Mouse (Mus musculus) C3H10T1/2 (cell line): Measurements from ENCODE around the gene 4921536K21Rik. TPM values are rescaled to one million over a fixed set of nuclear protein-coding genes. Genes with fewer than 3 reads are reported as not detected.

Experiments
- polyA plus RNA-seq, 2 experiments: library from polyadenylated mRNA; unstranded; fragments of >200 nt; fragmentation: generic; extraction: Trizol; gene quantifications; one replicate each; pipeline ENCODE4 v1.2.1; 2012; ENCODE audit warnings: missing spikeins in 2 of 2

The 4921536K21Rik gene
- polyA plus RNA-seq: under 1 TPM; 0.04 to 0.05 TPM

GRCm38 (mm10) chr11:3894406-3895281, at the start of gene 4921536K21Rik, which contains the start of gene Dusp18:
4921536K21Rik (minus strand) TSS chr11:3895098.
Dusp18 (plus strand) TSS chr11:3895240.

DNA sequence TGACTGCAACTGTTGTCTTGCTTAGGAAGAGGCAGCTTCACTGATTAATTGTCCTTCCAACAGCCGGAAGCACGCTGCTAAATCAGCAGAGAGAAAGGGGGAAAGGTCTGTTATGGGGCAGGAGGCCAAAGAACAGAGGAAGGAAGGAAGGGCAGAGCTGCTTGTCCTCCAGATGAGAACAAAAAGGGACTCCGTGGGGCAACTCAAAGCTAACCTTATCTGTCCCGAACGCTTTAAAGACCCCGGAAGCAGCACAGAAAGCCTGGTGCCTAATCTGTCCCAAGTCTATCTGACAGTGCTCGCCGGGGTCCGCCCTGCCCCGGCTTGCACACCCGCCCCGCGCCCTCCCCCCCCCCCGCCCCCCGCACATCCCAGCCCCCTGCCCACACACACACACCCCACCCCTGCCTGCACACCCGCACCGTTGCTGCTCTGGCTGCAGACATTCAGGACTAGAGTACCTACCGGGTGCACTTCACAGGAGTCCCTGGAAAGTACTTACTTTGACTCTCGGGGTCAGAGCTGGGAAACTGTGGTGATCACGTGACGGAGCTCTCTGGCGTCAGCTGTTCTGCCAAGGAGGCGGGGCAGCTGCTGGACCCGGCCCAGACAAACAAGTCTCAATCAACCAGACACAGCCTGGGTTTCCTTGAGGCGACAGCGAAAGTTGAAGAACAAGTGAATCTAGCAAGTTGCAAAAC, 36.8 kb upstream of the 4921536K21Rik start, which contains the start of gene Tcn2:
Gene Tcn2, minus strand, starts transcription at position 649 of the 701 bp plus-strand sequence.

GRCm38 (mm10) chr11:3914109-3914840, 19.4 kb upstream of the 4921536K21Rik start, which contains the start of gene Slc35e4:
Slc35e4 (minus strand) TSS chr11:3914664.

DNA sequence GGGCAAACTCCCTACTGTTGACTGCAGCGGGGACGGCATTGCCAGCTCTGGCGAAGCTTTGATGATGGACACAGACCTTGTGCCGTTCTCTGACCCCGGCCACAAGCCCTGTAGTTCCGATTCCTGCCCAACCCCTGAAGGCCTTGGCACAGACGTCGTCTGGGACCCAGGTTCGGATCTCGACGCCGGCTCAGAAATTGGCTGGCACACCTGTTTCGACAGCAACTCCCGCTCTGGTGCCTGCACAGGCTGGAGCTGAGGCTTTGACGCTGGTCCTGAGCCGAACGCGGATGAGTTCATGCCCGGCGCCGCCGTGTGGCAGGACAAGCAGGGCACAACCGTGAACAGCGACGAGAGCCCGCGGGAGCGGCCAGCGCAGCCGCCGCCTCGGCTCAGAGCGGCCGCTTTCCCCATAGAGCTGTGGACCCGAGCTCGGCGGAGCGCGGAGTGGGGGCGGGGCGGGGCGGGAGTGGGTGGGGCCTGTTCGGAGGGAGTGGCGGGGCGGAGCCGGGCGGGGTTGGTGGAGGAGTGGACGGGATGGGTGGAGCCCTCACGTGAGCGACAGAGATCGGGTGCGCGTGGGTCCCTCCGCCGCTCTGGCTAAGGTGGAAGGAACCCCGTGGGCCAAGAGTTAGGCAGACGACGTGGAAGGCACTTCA, 31.3 kb downstream of the 4921536K21Rik start, which contains the start of gene Osbp2:
Gene Osbp2, minus strand, starts transcription at position 450 of the 659 bp plus-strand sequence.

Other genes with a start within 250 kb of the 4921536K21Rik start
- 10 to 100 TPM in 1 of 2 experiments, 1 to 10 TPM in 1; 5.8 to 30.5 TPM for gene Morc2a, start 245.9 kb downstream of the 4921536K21Rik start, polyA plus RNA-seq
- gene Osbp2, start 31.2 kb downstream of the 4921536K21Rik start, polyA plus RNA-seq: under 1 TPM; 0.09 to 0.41 TPM
- 1 to 10 TPM in 1 of 2 experiments, under 1 TPM in 1; 0.91 to 3.1 TPM for gene Dusp18, start 142 bp upstream of the 4921536K21Rik start, polyA plus RNA-seq
- 10 to 100 TPM; 28.4 to 53.4 TPM for gene Slc35e4, start 19.6 kb upstream of the 4921536K21Rik start, polyA plus RNA-seq
- gene Tcn2, start 37.1 kb upstream of the 4921536K21Rik start, polyA plus RNA-seq: 1 to 10 TPM in 1 of 2 experiments, under 1 TPM in 1; 0.98 to 9.1 TPM
- gene Pes1, start 68.9 kb upstream of the 4921536K21Rik start, polyA plus RNA-seq: 10 to 100 TPM; 53.4 to 95.8 TPM
- gene 4930556J24Rik, start 81.7 kb upstream of the 4921536K21Rik start, polyA plus RNA-seq: under 1 TPM; 0.02 to 0.05 TPM
- gene Gal3st1, start 88.5 kb upstream of the 4921536K21Rik start, polyA plus RNA-seq: under 1 TPM; 0.02 to 0.17 TPM
- gene Sec14l4, start 136.4 kb upstream of the 4921536K21Rik start, polyA plus RNA-seq: not detected
- gene Sec14l3, start 169.7 kb upstream of the 4921536K21Rik start, polyA plus RNA-seq: not detected
- 1 to 10 TPM in 1 of 2 experiments, under 1 TPM in 1; 0.39 to 1.1 TPM for gene Mtfp1, start 200.3 kb upstream of the 4921536K21Rik start, polyA plus RNA-seq
- under 1 TPM; 0.05 to 0.20 TPM for gene Sec14l2, start 228.3 kb upstream of the 4921536K21Rik start, polyA plus RNA-seq
- 10 to 100 TPM in 1 of 2 experiments, 1 to 10 TPM in 1; 8.1 to 38.3 TPM for gene Rnf215, start 240.1 kb upstream of the 4921536K21Rik start, polyA plus RNA-seq